Mouse (Mus musculus): Measurements from ENCODE around the gene Dsp.

Dsp gene

GRCm38 (mm10) chr13:38167056-38167455, 16.0 kb downstream of the Dsp start:
- in situ Hi-C loops (cut with MboI, MseI) = loop anchor here (25.0 kb wide), 1 partner anchor 1480 kb away; no protein-coding TSS in a partner anchor

GRCm38 (mm10) chr13:38170707-38171144, 19.6 kb downstream of the Dsp start:
- in situ Hi-C loops (cut with MboI, MseI) = loop anchor here (25.0 kb wide), 1 partner anchor 1483 kb away; no protein-coding TSS in a partner anchor

GRCm38 (mm10) chr13:38193406-38193805, 42.3 kb downstream of the Dsp start:
- in situ Hi-C loops (cut with MboI, MseI) = no loop called here

GRCm38 (mm10) chr13:38201413-38201812, 50.3 kb downstream of the Dsp start:
- in situ Hi-C loops (cut with MboI, MseI) = loop anchor here (10.0 kb wide), 2 partner anchors 323 to 453 kb away; partner anchors contain the start of genes Eef1e1 and Txndc5

- in situ Hi-C loops (cut with MboI, MseI) = loop anchor here (10.0 kb wide), 2 partner anchors 321 to 451 kb away; partner anchors contain the start of genes Eef1e1 and Txndc5
Measured at GRCm38 (mm10) chr13:38204171-38204570, 53.1 kb downstream of the Dsp start.

- in situ Hi-C loops (cut with MboI, MseI) = loop anchor here (5.0 to 10.0 kb wide), 3 partner anchors 143 to 450 kb away; partner anchors contain the start of genes Eef1e1 and Txndc5
Measured at GRCm38 (mm10) chr13:38204702-38205482, 53.8 kb downstream of the Dsp start, which contains the start of gene Snrnp48. Snrnp48 (plus strand) TSS chr13:38204938.

- in situ Hi-C loops (cut with MboI, MseI) = loop anchor here (10.0 kb wide), 1 partner anchor 166 kb away; no protein-coding TSS in a partner anchor
Measured at GRCm38 (mm10) chr13:38211122-38211521, 60.0 kb downstream of the Dsp start.

GRCm38 (mm10) chr13:38218686-38219085, 67.6 kb downstream of the Dsp start:
- in situ Hi-C loops (cut with MboI, MseI) = loop anchor here (10.0 kb wide), 1 partner anchor 174 kb away; no protein-coding TSS in a partner anchor

- in situ Hi-C loops (cut with MboI, MseI) = no loop called here
Measured at GRCm38 (mm10) chr13:38220331-38220730, 69.2 kb downstream of the Dsp start.

GRCm38 (mm10) chr13:38230177-38230821, 79.2 kb downstream of the Dsp start:
- in situ Hi-C loops (cut with MboI, MseI) = no loop called here

- in situ Hi-C loops (cut with MboI, MseI) = no loop called here
Measured at GRCm38 (mm10) chr13:38232411-38232810, 81.3 kb downstream of the Dsp start.

- in situ Hi-C loops (cut with MboI, MseI) = no loop called here
Measured at GRCm38 (mm10) chr13:38232856-38233625, 81.9 kb downstream of the Dsp start.

- in situ Hi-C loops (cut with MboI, MseI) = no loop called here
Measured at GRCm38 (mm10) chr13:38234651-38235050, 83.6 kb downstream of the Dsp start.

- in situ Hi-C loops (cut with MboI, MseI) = no loop called here
Measured at GRCm38 (mm10) chr13:38235370-38235769, 84.3 kb downstream of the Dsp start.

GRCm38 (mm10) chr13:38248151-38248550, 97.1 kb downstream of the Dsp start:
- in situ Hi-C loops (cut with MboI, MseI) = no loop called here

Data from T-helper 2 cell (primary cell).